23 mouse cellular contexts compared by ENCODE assay signal in the genomic region with DNA sequence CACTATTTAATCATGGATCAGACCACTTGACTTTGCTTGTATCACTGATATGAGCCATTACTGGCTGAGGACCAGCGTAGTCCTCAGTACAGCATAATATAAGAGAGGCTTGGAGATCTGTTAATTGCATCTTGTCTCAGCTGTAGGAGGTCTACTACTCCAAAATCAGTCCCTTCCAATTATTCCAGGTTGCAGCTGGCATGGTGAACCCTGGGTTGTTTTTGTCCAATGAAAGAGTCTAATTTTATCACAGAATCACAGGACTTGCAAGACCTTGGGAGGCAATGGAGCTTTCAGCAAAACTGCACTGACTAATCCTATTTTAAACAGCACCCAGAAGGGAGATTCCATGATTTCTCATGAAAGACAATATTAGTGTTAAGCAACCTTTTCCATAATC.
DNase-seq lines count a peak whose midpoint lies in the region; ATAC-seq lines count a peak whose summit lies in the region.
"Had no signal": no experiment of that assay in that cellular context is flagged by ENCODE, and none has a peak within 500 bp of the region (broad histone marks: within the 10 kb centered on the region; RNA-seq: fewer than 3 reads in every experiment).

No protein-coding gene starts in this region.

- no peak overlapping the region for H3K9ac ChIP-seq in midbrain, embryonic 12.5 days (replicated peaks)
- H3K9ac ChIP-seq in midbrain, embryonic 13.5 days (replicated peaks): no peak overlapping the region
- H3K9ac ChIP-seq: embryonic facial prominence, embryonic 12.5 days; forebrain, embryonic 13.5 days; forebrain, embryonic 15.5 days; forebrain, postnatal 0 days had no signal

- no peak overlapping the region for H3K4me3 ChIP-seq in midbrain, embryonic 12.5 days
- no peak overlapping the region for H3K4me3 ChIP-seq in midbrain, embryonic 13.5 days (replicated peaks)
- H3K4me3 ChIP-seq: embryonic facial prominence, embryonic 10.5 days; embryonic facial prominence, embryonic 12.5 days; forebrain, embryonic 13.5 days; forebrain, embryonic 15.5 days had no signal

- no peaks in the 10 kb centered on the region for H3K36me3 ChIP-seq in midbrain, embryonic 12.5 days
- no peaks in the 10 kb centered on the region for H3K36me3 ChIP-seq in midbrain, embryonic 13.5 days
- H3K36me3 ChIP-seq: embryonic facial prominence, embryonic 10.5 days; embryonic facial prominence, embryonic 12.5 days; forebrain, embryonic 15.5 days; G1E had no signal

- peak; percentile 10 for DNase-seq in adrenal gland, adult 2 months
- no peak for DNase-seq in adrenal gland, adult 8-10 months
- DNase-seq: adrenal gland, postnatal 14 days; adrenal gland, postnatal 36 days; B cell, adult 2 months; cerebellum, adult 11-12 months; cerebellum, adult 2 months; cerebellum, adult 9-10 months; cerebellum, postnatal 10 days; cerebellum, postnatal 25 days; forebrain, postnatal 0 days had no signal

- WGBS in midbrain, embryonic 12.5 days: 65% methylated on average over 1 of the region's 1 CpGs
- 90% methylated on average over 1 of the region's 1 CpGs for WGBS in midbrain, embryonic 13.5 days

- H3K27ac ChIP-seq in midbrain, embryonic 12.5 days (replicated peaks): no peak overlapping the region
- no peak overlapping the region for H3K27ac ChIP-seq in midbrain, embryonic 13.5 days
- H3K27ac ChIP-seq: embryonic facial prominence, embryonic 10.5 days; embryonic facial prominence, embryonic 12.5 days; forebrain, embryonic 13.5 days; forebrain, embryonic 15.5 days had no signal

- H3K27me3 ChIP-seq in midbrain, embryonic 12.5 days: no peaks in the 10 kb centered on the region
- H3K27me3 ChIP-seq in midbrain, embryonic 13.5 days: no peaks in the 10 kb centered on the region
- H3K27me3 ChIP-seq: CH12.LX; embryonic facial prominence, embryonic 12.5 days; forebrain, embryonic 13.5 days; forebrain, embryonic 15.5 days; Patski had no signal

- no peak overlapping the region for H3K4me2 ChIP-seq in midbrain, embryonic 12.5 days (replicated peaks)
- H3K4me2 ChIP-seq in midbrain, embryonic 13.5 days (replicated peaks): no peak overlapping the region
- H3K4me2 ChIP-seq: embryonic facial prominence, embryonic 12.5 days; forebrain, embryonic 13.5 days; forebrain, embryonic 15.5 days had no signal

- H3K4me1 ChIP-seq in midbrain, embryonic 12.5 days: no peaks in the 10 kb centered on the region
- H3K4me1 ChIP-seq in midbrain, embryonic 13.5 days (replicated peaks): no peaks in the 10 kb centered on the region
- H3K4me1 ChIP-seq: embryonic facial prominence, embryonic 10.5 days; embryonic facial prominence, embryonic 12.5 days; forebrain, embryonic 13.5 days; forebrain, embryonic 15.5 days had no signal

- no peaks in the 10 kb centered on the region for H3K9me3 ChIP-seq in midbrain, embryonic 12.5 days
- no peaks in the 10 kb centered on the region for H3K9me3 ChIP-seq in midbrain, embryonic 13.5 days
- H3K9me3 ChIP-seq: embryonic facial prominence, embryonic 10.5 days; embryonic facial prominence, embryonic 12.5 days; forebrain, embryonic 13.5 days; forebrain, embryonic 15.5 days; G1E had no signal

- ATAC-seq in midbrain, embryonic 12.5 days (ENCODE audit: low FRiP score, low read depth): 0 out of 2 replicates have a peak, but pooled peaks have one; percentile 34
- no peak for ATAC-seq in midbrain, embryonic 13.5 days
- ATAC-seq in megakaryocyte-erythroid progenitor cell, adult 5-6 weeks (replicated peaks; ENCODE audit: low FRiP score, low TSS enrichment, poor library complexity, severe bottlenecking): no peak
- ATAC-seq: activated CD4-positive, CD25-positive, alpha-beta regulatory T cell, adult 4 months; CD4-positive, CD25-positive, alpha-beta regulatory T cell, adult 4 months; forebrain, embryonic 13.5 days; forebrain, embryonic 15.5 days; forebrain, postnatal 0 days; Patski had no signal
